Mouse (Mus musculus): ENCODE measurements around the gene Lmo1.
"Not testable (repeated sequence)": the region's sequence is repeated elsewhere in the genome, so short reads cannot be mapped to it uniquely, and the experiment has no call there.

The Lmo1 gene

DNA sequence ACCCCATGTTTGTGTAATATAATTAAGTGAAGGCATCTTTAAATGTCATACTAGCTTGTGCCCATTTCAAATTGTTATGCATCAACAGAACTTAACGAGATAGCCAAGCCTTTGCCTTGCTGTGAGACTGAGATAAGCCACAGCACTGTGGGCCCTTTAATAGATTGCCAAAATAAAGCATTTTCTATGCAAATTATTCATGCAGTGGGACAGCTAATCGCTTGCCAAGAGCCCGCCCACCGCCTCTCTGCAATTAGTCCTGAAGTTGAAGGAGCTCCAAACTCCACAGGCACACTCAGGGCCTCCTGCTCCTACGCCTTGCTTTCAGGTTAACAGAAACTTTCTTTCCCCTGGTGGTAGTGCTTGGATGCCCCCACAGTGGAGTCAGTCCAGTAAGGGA lies 64.0 kb downstream of the Lmo1 start:
- no peak for DNase-seq (ENCODE audit: low read depth)

DNA sequence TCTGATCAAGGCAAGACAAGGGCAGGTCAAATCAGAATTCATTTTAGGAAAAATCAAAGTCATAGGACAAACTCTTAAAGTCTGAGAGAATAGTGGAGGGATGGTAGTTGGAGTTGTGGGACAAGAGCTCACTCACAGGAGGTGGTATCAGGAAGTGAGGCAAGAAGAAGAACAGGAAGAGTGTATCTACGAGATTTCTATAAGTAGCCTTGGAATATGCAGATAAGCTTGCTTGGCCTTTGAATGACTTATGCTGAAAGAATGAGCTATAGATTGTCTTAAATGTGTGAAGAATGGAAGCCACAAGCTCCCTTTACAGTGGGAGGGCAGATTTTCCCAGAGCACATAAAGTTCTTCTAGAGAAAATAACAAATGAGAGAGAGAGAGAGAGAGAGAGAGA lies 70.1 kb downstream of the Lmo1 start:
- no peak for DNase-seq (ENCODE audit: low read depth)

DNA sequence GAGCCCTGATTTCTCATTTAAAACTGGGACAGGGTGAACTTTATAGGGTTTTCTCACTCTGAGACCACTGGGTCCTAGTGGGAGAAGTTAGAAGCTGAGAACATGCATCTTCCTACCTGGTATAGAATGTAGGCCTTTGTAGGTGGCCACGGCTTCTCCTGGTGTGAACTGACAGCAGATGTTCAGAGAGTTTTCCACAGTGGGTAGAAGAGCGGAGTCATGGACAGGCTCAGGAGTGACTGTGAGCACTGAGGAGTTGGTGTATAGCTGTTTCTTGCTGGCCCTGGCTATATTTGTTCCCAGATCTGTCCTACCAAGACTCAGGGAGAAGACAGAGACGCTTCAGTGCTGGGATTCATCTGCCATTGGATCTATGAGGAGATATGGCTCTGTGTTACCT lies 73.8 kb downstream of the Lmo1 start:
- DNase-seq (ENCODE audit: low read depth), result no peak

DNA sequence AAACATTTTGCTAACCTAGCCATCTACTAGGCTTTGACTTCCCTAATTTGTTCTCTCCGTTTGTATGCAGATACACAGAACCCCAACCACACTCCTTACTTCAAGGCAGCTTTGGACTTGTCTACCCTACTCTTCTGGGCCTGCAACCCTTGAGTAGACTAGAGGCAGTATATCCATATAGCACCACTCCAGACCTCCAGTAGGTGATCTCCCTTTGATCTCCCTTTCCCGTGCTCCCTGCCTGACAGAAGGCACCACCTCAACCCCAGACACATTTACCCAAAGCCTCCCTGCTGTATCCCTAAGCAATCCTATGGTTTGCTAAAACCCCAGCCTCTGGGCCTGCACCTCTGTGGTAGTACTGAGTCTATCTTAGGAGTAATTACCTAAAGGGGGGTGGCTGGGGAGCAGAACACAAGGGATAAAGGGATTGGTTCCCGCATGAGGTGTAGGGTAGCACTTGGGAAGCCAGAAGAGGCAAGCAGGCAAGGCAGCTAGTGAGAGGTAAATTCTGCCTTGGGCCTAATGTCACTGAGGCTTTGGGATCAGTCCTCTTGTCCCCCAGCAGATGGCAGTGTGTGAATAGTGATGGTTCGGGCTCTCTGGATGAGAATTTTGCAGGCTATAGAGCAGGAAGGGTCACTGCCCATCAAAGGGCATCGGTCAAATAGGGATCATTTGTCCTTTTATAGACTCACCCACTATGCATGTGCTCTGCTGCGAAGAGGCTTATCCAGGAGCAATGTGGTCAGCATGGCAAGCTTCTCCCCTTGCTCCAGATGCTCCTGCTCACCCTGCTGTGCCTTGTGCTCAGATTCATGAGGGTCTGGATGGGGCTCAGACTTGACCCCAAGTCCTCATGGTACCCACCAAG lies 76.6 kb downstream of the Lmo1 start:
- peak; percentile 3 for DNase-seq (ENCODE audit: low read depth)

DNA sequence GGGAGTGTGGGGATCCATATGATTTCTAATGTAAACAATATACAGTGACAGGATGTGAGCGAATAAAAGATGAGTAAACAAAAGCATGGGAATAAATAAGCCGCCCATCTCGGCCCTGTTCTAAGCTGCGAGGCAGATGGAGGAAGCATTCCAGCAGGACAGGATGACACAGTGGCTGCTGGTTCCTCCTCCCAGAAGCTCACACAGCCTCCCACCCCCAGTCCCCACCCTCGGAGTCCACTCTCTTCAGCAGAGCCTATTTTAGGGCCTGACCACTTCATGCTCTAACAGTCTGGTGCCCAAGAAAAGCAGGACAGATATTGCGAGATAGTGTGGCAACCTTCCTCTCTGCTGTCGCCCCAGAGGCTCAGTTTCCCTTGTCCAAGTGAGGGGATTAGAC lies 77.8 kb downstream of the Lmo1 start:
- no peak for DNase-seq (ENCODE audit: low read depth)

DNA sequence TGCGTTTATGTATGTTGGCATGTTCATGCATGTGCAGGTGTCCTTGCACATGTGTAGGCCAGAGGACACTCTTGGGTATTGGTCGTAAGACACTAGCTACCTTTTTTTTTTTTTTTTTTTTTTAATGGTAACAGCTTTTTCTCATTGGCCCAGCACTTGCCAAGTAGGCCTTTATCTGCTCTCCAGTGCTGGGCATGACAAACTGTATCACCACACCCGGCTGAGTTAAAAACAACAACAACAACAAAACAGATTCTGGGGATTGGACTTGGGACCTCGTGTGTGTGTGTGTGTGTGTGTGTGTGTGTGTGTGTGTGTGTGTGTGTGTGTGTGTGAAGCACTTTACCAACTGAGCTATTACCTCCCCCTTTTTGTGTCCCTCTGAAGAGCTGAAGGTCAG lies 78.4 kb downstream of the Lmo1 start:
- DNase-seq (ENCODE audit: low read depth), result no peak

DNA sequence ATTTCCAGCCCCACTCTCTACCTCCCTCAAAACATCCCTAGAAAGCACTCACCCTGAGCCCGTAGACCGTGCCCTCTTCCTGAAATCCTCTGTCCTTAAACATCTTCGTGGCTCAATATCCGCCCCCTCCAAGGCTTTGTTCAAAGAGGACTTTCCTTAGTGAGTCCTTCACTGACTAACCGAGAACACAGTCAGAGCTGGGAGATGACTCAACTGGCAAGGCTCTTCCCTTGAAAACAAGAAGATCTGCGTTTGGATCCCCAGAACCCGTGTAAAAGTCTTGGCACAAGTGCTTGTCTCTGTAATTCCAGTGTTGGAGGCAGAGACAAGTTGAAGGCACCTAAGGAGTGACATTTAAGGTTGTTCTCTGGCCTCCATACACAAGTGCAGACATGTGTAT lies 80.7 kb downstream of the Lmo1 start:
- no peak for DNase-seq (ENCODE audit: low read depth)

DNA sequence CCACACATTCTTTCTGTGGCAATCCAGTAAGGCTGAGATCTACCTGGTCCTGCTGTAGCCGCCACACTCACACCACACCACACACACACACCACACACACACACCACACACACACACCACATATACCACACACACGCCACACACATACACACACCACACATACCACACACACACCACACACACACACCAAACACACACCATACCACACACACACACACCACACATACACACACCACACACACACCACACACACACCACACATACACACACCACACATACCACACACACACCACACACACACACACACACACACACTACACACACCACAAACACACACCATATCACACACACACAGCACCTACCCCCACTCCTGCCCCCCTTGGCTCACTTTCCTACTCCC lies 83.7 kb downstream of the Lmo1 start:
- not testable (repeated sequence) for DNase-seq (ENCODE audit: low read depth)

Data from induced T-regulatory cell, adult 2 months (primary cell).